Mouse (Mus musculus): ENCODE results near the gene Prkd2. TPM values are rescaled to one million over a fixed set of nuclear protein-coding genes. Genes with fewer than 3 reads are reported as not detected.

Prkd2 gene
- polyA plus RNA-seq, 1 experiment from 2014 or later: 11.2 TPM

DNA sequence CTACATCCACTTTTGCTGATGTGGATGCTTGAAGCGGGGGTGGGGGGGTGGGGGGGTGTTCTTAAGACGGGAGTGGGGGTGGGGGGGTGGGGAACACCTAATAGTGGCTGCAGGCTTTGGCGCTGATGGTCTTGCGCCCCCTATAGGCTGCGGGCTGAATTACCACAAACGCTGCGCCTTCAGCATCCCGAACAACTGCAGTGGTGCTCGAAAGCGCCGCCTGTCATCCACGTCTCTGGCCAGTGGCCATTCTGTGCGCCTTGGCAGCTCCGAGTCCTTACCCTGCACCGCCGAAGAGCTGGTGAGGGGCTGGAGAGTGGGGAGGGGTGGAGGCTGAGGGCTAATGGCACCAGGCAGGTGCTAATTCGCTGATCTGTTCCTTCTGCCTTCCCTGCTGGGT is 5.9 kb downstream of the Prkd2 start:
- 35% methylated on average over 17 of the region's 17 CpGs for WGBS

DNA sequence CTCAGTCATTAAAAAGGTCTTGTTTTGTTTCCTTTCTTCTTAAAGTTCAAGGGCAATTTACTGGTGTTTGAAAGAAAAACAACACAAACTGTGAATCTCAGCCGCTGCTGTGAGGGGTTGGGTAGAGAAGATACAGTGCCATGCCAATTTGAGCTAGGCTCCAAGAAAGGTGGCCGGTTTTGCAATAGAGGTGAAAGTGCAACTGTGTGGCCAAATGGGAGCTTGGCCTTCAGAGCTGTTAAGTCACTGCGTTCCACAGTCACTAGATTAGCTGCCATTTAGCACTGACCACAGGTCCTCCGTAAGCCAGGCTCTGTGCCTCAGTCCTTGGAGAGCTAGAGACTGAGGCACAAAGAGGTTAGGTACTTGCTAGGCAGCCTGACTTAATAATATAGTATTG is 8.9 kb downstream of the Prkd2 start:
- 89% methylated on average over 4 of the region's 4 CpGs for WGBS
- no peak for ATAC-seq (ENCODE audit: insufficient number of reproducible peaks, insufficient read depth, low FRiP score, low read depth)
- H3K4me1 ChIP-seq (ENCODE audit: control insufficient read depth in 2 of 2, insufficient read depth in 2 of 2, low read length in 2 of 2): no peaks in the 10 kb centered on the region
- no peak overlapping the region for H3K4me3 ChIP-seq (ENCODE audit: control insufficient read depth in 1 of 2, insufficient read depth in 1 of 2, low read depth in 1 of 2, low read length in 2 of 2)
- no peaks in the 10 kb centered on the region for H3K27me3 ChIP-seq (ENCODE audit: control insufficient read depth, insufficient read depth, low read length)
- no peaks in the 10 kb centered on the region for H3K9me3 ChIP-seq (ENCODE audit: control insufficient read depth, low read length)
- H3K9ac ChIP-seq (ENCODE audit: low read length): no peak overlapping the region
- H3K27ac ChIP-seq (replicated peaks in 1 of 2; ENCODE audit: control insufficient read depth in 1 of 2, insufficient read depth in 1 of 2, low read depth in 2 of 2, low read length in 2 of 2): no peak overlapping the region
- H3K4me2 ChIP-seq (ENCODE audit: low read length): no peak overlapping the region
- H3K36me3 ChIP-seq (ENCODE audit: control insufficient read depth, insufficient read depth, low read length): peaks cover 86% of the 10 kb centered on the region

More for the DNA sequence above, 5.9 kb downstream of the Prkd2 start:
- Histone ChIP-seq H3K27ac (replicated peaks in 1 of 2; ENCODE audit: control insufficient read depth in 1 of 2, insufficient read depth in 1 of 2, low read depth in 2 of 2, low read length in 2 of 2) (no peak overlapping the region), H3K36me3 (ENCODE audit: control insufficient read depth, insufficient read depth, low read length) (peaks cover 55% of the 10 kb centered on the region), H3K27me3 (ENCODE audit: control insufficient read depth, insufficient read depth, low read length) (no peaks in the 10 kb centered on the region), H3K4me3 (ENCODE audit: control insufficient read depth in 1 of 2, insufficient read depth in 1 of 2, low read depth in 1 of 2, low read length in 2 of 2) (no peak overlapping the region), H3K4me1 (ENCODE audit: control insufficient read depth in 2 of 2, insufficient read depth in 2 of 2, low read length in 2 of 2) (peaks cover 12 to 16% of the 10 kb centered on the region in 2 experiments), H3K4me2 (ENCODE audit: low read length) (no peak overlapping the region), H3K9ac (ENCODE audit: low read length) (no peak overlapping the region), H3K9me3 (ENCODE audit: control insufficient read depth, low read length) (no peaks in the 10 kb centered on the region)
- ATAC-seq (ENCODE audit: insufficient number of reproducible peaks, insufficient read depth, low FRiP score, low read depth): no peak

DNA sequence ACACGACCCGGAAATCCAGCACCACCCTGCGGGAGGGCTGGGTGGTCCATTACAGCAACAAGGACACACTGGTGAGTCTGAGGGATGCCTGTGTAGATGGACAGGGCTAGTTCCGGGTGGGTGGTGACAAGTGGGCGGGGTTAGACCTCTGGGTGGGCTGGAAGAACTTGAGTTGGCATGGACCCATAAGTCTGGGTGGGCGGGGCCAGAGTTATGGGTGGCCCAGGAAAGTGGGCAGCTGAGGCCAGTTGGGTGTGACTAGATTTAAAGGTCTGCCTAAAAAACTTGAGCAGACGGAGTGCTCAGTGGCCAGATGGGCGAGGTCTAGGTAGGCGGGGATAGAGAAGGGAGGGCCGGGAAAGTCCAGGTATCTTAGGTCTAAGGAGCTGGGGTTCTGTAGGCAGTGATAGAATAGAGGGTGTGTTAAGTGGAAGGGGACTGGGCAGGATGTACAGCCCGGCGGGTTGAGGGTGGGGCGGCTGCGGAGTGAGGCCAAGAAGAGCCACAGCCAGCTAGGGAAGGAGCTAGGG is 10.7 kb downstream of the Prkd2 start:
- H3K9ac ChIP-seq (ENCODE audit: low read length): no peak overlapping the region
- no peak for ATAC-seq (ENCODE audit: insufficient number of reproducible peaks, insufficient read depth, low FRiP score, low read depth)
- H3K4me2 ChIP-seq (ENCODE audit: low read length): no peak overlapping the region
- H3K36me3 ChIP-seq (ENCODE audit: control insufficient read depth, insufficient read depth, low read length): peaks cover 93% of the 10 kb centered on the region
- no peaks in the 10 kb centered on the region for H3K4me1 ChIP-seq (ENCODE audit: control insufficient read depth in 2 of 2, insufficient read depth in 2 of 2, low read length in 2 of 2)
- H3K9me3 ChIP-seq (ENCODE audit: control insufficient read depth, low read length): no peaks in the 10 kb centered on the region
- H3K4me3 ChIP-seq (ENCODE audit: control insufficient read depth in 1 of 2, insufficient read depth in 1 of 2, low read depth in 1 of 2, low read length in 2 of 2): no peak overlapping the region
- no peak overlapping the region for H3K27ac ChIP-seq (replicated peaks in 1 of 2; ENCODE audit: control insufficient read depth in 1 of 2, insufficient read depth in 1 of 2, low read depth in 2 of 2, low read length in 2 of 2)
- no peaks in the 10 kb centered on the region for H3K27me3 ChIP-seq (ENCODE audit: control insufficient read depth, insufficient read depth, low read length)
- 77% methylated on average over 14 of the region's 14 CpGs for whole genome bisulfite sequencing

DNA sequence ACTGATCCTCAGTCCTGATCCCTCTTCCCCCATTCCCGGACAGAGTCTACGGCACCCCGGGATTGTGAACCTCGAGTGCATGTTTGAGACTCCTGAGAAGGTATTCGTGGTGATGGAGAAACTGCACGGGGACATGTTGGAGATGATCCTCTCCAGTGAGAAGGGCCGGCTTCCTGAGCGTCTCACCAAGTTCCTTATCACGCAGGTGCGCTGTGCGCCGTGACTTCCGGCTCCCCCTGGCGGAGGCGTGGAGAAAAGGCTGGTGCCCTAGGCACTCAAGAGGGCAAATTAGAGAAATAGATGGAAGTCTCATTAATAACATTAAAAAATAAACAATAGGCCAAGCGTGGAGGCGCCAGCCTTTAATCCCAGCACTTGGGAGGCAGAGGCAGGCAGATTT is 15.6 kb downstream of the Prkd2 start:
- ATAC-seq (ENCODE audit: insufficient number of reproducible peaks, insufficient read depth, low FRiP score, low read depth): no peak
- no peak overlapping the region for H3K27ac ChIP-seq (replicated peaks in 1 of 2; ENCODE audit: control insufficient read depth in 1 of 2, insufficient read depth in 1 of 2, low read depth in 2 of 2, low read length in 2 of 2)
- 31% methylated on average over 17 of the region's 17 CpGs for WGBS
- peaks cover 91% of the 10 kb centered on the region for H3K36me3 ChIP-seq (ENCODE audit: control insufficient read depth, insufficient read depth, low read length)
- no peak overlapping the region for H3K4me2 ChIP-seq (ENCODE audit: low read length)
- H3K27me3 ChIP-seq (ENCODE audit: control insufficient read depth, insufficient read depth, low read length): no peaks in the 10 kb centered on the region
- H3K9me3 ChIP-seq (ENCODE audit: control insufficient read depth, low read length): no peaks in the 10 kb centered on the region
- no peak overlapping the region for H3K9ac ChIP-seq (ENCODE audit: low read length)
- H3K4me3 ChIP-seq (ENCODE audit: control insufficient read depth in 1 of 2, insufficient read depth in 1 of 2, low read depth in 1 of 2, low read length in 2 of 2): no peak overlapping the region
- H3K4me1 ChIP-seq (ENCODE audit: control insufficient read depth in 2 of 2, insufficient read depth in 2 of 2, low read length in 2 of 2): no peaks in the 10 kb centered on the region

DNA sequence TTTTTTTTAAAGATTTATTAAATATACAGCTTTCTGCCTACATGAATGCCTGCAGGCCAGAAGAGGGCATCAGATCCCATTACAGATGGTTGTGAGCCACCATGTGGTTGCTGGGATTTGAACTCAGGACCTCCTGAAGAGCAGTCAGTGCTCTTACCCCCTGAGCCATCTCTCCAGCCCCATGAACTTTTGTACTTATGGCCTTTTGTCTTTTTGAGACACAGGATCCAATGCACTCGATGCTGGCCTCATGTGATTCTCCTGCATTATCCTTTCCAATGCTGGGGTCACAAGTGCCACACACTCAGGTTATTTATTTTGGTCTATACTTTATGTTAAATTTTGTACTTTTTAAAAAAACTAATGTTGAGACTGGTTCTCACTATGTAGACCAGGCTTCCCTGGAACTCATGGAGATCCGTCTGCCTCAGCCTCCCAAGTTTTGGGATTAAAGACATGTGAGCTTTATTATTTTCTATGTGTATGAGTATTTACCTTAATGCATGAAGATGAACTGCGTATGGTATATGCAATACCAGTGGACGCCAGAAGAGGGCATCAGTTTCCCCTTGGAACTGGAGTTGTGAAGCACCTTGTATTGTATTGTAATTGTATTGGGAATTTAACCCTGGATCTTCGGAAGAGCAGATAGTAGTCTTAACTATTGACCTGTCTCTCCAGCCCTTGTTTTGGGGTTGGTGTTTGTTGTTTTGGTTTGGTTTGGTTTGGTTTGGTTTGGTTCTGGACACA is 17.4 kb downstream of the Prkd2 start:
- Histone ChIP-seq H3K4me1 (ENCODE audit: control insufficient read depth in 2 of 2, insufficient read depth in 2 of 2, low read length in 2 of 2) (no peaks in the 10 kb centered on the region), H3K27me3 (ENCODE audit: control insufficient read depth, insufficient read depth, low read length) (no peaks in the 10 kb centered on the region), H3K9me3 (ENCODE audit: control insufficient read depth, low read length) (no peaks in the 10 kb centered on the region), H3K36me3 (ENCODE audit: control insufficient read depth, insufficient read depth, low read length) (peaks cover 91% of the 10 kb centered on the region), H3K4me2 (ENCODE audit: low read length) (no peak overlapping the region), H3K4me3 (ENCODE audit: control insufficient read depth in 1 of 2, insufficient read depth in 1 of 2, low read depth in 1 of 2, low read length in 2 of 2) (no peak overlapping the region), H3K9ac (ENCODE audit: low read length) (no peak overlapping the region), H3K27ac (replicated peaks in 1 of 2; ENCODE audit: control insufficient read depth in 1 of 2, insufficient read depth in 1 of 2, low read depth in 2 of 2, low read length in 2 of 2) (no peak overlapping the region)
- WGBS: 30% methylated on average over 5 of the region's 5 CpGs
- ATAC-seq (ENCODE audit: insufficient number of reproducible peaks, insufficient read depth, low FRiP score, low read depth): no peak

DNA sequence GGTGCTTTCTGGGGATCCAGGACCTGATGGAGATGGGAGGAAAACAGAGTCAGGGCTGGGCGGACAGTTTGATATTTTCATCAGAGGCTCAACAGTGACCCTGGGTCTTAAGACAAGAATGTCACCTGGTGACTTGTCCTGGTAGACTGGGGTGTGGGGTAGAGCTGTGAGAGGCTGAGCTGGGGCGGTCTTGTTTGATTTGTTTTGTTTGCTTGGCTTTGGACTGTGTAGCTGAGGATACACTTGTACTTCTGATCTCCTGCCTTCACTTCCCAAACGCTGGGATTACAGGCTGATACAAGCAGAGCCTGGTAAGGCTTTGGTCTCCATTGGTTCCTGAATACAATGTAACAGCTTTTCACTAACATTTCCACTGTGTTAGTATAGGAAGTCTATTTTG is 24.8 kb downstream of the Prkd2 start:
- peaks cover 74% of the 10 kb centered on the region for H3K36me3 ChIP-seq (ENCODE audit: control insufficient read depth, insufficient read depth, low read length)
- 82% methylated on average over 3 of the region's 3 CpGs for WGBS
- no peak overlapping the region for H3K27ac ChIP-seq (replicated peaks in 1 of 2; ENCODE audit: control insufficient read depth in 1 of 2, insufficient read depth in 1 of 2, low read depth in 2 of 2, low read length in 2 of 2)

DNA sequence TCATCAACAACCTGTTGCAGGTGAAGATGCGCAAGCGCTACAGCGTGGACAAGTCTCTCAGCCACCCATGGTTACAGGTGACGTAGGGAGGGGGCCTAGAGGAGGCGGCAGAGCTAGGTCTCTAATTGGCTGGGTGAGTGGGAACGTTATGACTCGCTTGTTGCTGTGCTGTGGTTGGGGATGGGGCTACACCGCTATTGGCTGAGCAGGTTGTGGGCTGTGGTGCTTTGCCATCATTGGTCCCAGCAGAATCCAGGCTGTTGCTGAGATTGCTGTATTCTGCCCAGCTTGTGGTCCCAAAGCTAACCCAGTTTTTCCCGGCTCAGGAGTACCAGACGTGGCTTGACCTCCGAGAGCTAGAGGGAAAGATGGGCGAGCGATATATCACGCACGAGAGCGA is 26.8 kb downstream of the Prkd2 start:
- Histone ChIP-seq H3K9me3 (ENCODE audit: control insufficient read depth, low read length) (no peaks in the 10 kb centered on the region), H3K27me3 (ENCODE audit: control insufficient read depth, insufficient read depth, low read length) (no peaks in the 10 kb centered on the region), H3K4me2 (ENCODE audit: low read length) (no peak overlapping the region), H3K4me3 (ENCODE audit: control insufficient read depth in 1 of 2, insufficient read depth in 1 of 2, low read depth in 1 of 2, low read length in 2 of 2) (peak overlapping the region in 1 of 2 experiments; percentile 8; a peak in 1 of 4 replicates), H3K27ac (replicated peaks in 1 of 2; ENCODE audit: control insufficient read depth in 1 of 2, insufficient read depth in 1 of 2, low read depth in 2 of 2, low read length in 2 of 2) (no peak overlapping the region), H3K36me3 (ENCODE audit: control insufficient read depth, insufficient read depth, low read length) (peaks cover 56% of the 10 kb centered on the region), H3K9ac (ENCODE audit: low read length) (no peak overlapping the region), H3K4me1 (ENCODE audit: control insufficient read depth in 2 of 2, insufficient read depth in 2 of 2, low read length in 2 of 2) (peaks cover 0 to 3% of the 10 kb centered on the region in 2 experiments; a peak in 1 of 4 replicates)
- WGBS: 45% methylated on average over 16 of the region's 16 CpGs
- ATAC-seq (ENCODE audit: insufficient number of reproducible peaks, insufficient read depth, low FRiP score, low read depth): peak; percentile 61

More for the DNA sequence above, 24.8 kb downstream of the Prkd2 start:
- ATAC-seq (ENCODE audit: insufficient number of reproducible peaks, insufficient read depth, low FRiP score, low read depth): no peak
- Histone ChIP-seq H3K4me1 (ENCODE audit: control insufficient read depth in 2 of 2, insufficient read depth in 2 of 2, low read length in 2 of 2) (no peaks in the 10 kb centered on the region), H3K4me3 (ENCODE audit: control insufficient read depth in 1 of 2, insufficient read depth in 1 of 2, low read depth in 1 of 2, low read length in 2 of 2) (no peak overlapping the region), H3K27me3 (ENCODE audit: control insufficient read depth, insufficient read depth, low read length) (no peaks in the 10 kb centered on the region), H3K4me2 (ENCODE audit: low read length) (no peak overlapping the region), H3K9ac (ENCODE audit: low read length) (no peak overlapping the region), H3K9me3 (ENCODE audit: control insufficient read depth, low read length) (no peaks in the 10 kb centered on the region)

Measured in heart, embryonic 14.5 days (tissue).